Mouse (Mus musculus): ENCODE measurements around the gene Arhgap42. TPM values are rescaled to one million over a fixed set of nuclear protein-coding genes. Genes with fewer than 3 reads are reported as not detected.
A peak's percentile ranks its signal among the peaks of the same experiment; 100 is the strongest.

The Arhgap42 gene
- polyA plus RNA-seq, 1 experiment from 2014 or later: 48.5 TPM

DNA sequence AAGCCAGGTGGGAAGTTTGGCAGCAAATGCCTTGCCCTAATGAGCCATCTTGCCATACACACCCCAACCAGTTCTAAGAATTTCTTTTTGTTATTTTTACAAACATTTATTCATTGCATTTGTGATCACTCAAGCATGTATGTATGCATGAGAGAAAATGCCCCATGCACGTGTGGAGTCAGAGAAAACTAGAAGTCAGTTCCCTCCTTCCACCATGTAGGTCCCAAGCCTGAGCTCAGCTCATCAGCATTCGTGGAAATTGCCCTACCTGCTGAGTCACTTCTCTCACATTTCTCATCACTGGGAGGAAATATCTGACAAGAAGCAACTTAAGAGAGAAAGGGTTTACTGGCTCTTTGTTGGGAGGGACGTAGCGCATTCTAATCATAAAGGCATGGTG lies 31.6 kb downstream of the Arhgap42 start:
- Histone ChIP-seq H3K27ac (no peak overlapping the region), H3K9me3 (no peaks in the 10 kb centered on the region), H3K4me2 (no peak overlapping the region), H3K9ac (no peak overlapping the region), H3K4me1 (no peaks in the 10 kb centered on the region), H3K36me3 (no peaks in the 10 kb centered on the region), H3K27me3 (no peaks in the 10 kb centered on the region), H3K4me3 (no peak overlapping the region)
- no peak for ATAC-seq (ENCODE audit: borderline replicate concordance, extremely low read depth, low FRiP score, low TSS enrichment)
- WGBS: 72% methylated on average over 4 of the region's 4 CpGs

DNA sequence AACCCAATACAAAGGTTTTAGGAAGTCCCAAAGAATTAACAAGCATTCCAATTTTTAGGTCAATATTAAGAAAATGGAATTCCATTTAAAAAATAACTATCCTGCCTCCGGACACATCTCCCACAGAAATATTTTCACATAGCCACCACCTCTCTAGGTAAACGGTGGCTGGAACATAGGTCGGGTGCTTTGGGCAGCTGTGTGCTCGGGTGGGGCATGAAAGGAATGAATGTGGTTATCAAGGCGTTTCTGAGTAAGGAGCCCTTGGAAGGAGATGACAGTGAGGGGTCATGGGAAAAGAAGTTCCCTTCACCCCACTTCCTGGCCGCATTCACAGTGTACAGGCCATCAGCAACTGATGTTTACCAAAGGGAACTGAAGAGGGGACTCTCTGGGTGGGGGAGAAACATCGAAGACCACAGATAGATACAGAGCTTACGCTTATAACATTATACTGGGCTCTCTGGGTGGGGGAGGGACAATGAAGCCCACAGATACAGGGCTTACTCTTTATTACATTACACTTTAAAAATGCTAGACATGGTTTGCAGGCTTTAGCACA lies 38.0 kb downstream of the Arhgap42 start:
- H3K36me3 ChIP-seq: no peaks in the 10 kb centered on the region
- no peaks in the 10 kb centered on the region for H3K9me3 ChIP-seq
- no peak overlapping the region for H3K9ac ChIP-seq
- H3K4me3 ChIP-seq: no peak overlapping the region
- WGBS: 25% methylated on average over 8 of the region's 8 CpGs
- H3K27ac ChIP-seq: no peak overlapping the region
- no peak for ATAC-seq (ENCODE audit: borderline replicate concordance, extremely low read depth, low FRiP score, low TSS enrichment)
- H3K4me1 ChIP-seq: peaks cover 12% of the 10 kb centered on the region
- H3K27me3 ChIP-seq: no peaks in the 10 kb centered on the region
- no peak overlapping the region for H3K4me2 ChIP-seq

DNA sequence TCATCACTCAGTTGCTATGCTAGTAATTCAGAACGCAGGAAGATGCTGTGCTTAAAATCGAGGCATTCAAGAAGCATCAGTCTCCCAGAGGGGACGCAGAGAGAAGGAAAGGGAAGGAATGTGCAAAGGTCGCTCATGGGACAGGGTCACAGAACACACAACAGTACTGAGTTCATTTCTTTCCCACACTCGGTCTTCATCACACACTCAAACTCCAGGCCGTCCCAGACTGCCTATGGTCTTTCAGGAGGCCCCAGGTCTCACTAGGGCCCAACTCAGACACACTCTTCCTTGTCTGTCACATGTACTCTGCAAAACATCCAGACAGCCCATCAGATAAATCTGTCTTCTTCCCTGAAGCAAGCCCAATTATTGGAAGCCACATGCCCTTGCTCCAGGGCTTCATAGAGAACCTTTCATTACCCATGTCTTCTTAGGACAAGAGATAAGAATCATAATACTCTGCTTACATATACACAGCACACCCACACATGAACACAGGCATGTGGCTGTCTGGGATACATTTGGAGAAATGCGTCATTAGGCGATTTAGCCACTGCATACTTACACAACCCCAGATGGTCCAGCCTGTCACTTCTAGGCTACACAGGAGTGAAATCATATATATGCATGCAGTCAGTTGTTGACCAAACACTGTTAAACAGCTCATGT lies 39.6 kb downstream of the Arhgap42 start:
- no peak overlapping the region for H3K9ac ChIP-seq
- WGBS: 36% methylated on average over 8 of the region's 8 CpGs
- peak; percentile 46; the same call in 1 of the 2 replicates for ATAC-seq (ENCODE audit: borderline replicate concordance, extremely low read depth, low FRiP score, low TSS enrichment)
- H3K27ac ChIP-seq: peak overlapping the region; percentile 16; the same call in 1 of the 2 replicates
- no peak overlapping the region for H3K4me3 ChIP-seq
- H3K9me3 ChIP-seq: no peaks in the 10 kb centered on the region
- H3K4me1 ChIP-seq: peaks cover 12% of the 10 kb centered on the region
- H3K27me3 ChIP-seq: no peaks in the 10 kb centered on the region
- no peaks in the 10 kb centered on the region for H3K36me3 ChIP-seq
- H3K4me2 ChIP-seq: no peak overlapping the region

DNA sequence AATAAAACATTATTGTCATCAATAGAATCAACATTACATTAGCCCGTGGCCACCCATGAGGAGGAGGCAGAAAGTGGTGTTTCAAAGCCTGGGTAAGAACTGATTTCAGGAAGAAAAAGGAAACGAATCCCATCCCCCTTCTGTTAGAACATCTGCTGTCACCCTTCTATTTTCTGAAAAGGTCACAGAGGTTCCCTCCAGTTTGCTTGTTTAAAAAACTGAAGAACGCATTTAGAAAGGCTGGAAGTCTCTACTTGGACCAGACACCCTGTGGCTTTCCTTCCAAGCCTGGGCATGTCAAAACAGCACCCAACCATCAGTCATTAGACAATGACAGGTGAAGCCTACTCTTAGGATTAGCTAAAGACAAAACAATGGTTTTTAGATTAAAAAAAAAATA lies 40.3 kb downstream of the Arhgap42 start:
- Histone ChIP-seq H3K9ac (no peak overlapping the region), H3K36me3 (no peaks in the 10 kb centered on the region), H3K27ac (no peak overlapping the region), H3K4me3 (no peak overlapping the region), H3K4me2 (no peak overlapping the region), H3K27me3 (no peaks in the 10 kb centered on the region), H3K9me3 (no peaks in the 10 kb centered on the region), H3K4me1 (peaks cover 12% of the 10 kb centered on the region)
- ATAC-seq (ENCODE audit: borderline replicate concordance, extremely low read depth, low FRiP score, low TSS enrichment): no peak
- 16% methylated on average over 3 of the region's 3 CpGs for WGBS

DNA sequence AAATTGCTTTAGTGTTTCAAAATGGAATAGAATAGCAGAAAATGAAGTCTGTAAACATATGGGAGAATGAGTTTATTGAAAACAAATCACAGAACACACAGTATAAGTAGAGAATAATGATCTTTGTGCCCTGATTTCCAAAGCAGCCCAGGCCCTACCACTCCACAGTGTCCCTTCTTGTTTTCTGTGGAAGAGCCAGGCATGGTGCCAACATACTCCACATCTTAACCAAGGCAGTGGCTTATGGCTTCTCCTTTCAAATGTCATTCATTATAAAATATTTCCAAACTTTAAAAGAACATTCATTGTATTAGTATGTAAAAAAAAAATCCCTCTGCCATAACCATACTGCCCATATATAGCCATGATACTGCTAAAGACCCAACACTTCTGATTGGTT lies 42.9 kb downstream of the Arhgap42 start:
- Histone ChIP-seq H3K4me1 (peaks cover 10% of the 10 kb centered on the region), H3K36me3 (no peaks in the 10 kb centered on the region), H3K27me3 (no peaks in the 10 kb centered on the region), H3K4me2 (no peak overlapping the region), H3K27ac (no peak overlapping the region), H3K9ac (no peak overlapping the region), H3K9me3 (no peaks in the 10 kb centered on the region), H3K4me3 (no peak overlapping the region)
- no peak for ATAC-seq (ENCODE audit: borderline replicate concordance, extremely low read depth, low FRiP score, low TSS enrichment)

DNA sequence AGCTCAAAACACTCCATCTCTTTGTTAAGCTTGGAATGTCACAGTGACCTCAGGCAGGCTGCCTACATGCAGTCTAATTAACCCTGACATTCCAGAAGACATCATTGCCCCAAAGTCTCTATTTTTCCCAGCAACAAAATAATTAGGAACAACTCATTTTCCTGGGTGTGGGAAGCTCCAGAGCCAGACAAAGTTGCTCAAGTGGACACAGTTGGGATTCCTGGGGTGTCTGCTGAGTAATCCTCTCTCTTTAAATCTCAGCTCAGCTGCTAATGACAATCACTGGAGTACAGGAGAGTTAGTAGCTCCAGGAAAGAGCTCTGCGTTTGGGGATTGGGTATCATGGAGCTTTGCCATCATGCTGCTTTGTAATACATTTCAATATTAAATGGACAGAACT lies 44.4 kb downstream of the Arhgap42 start:
- H3K27me3 ChIP-seq: no peaks in the 10 kb centered on the region
- H3K4me2 ChIP-seq: no peak overlapping the region
- no peak for ATAC-seq (ENCODE audit: borderline replicate concordance, extremely low read depth, low FRiP score, low TSS enrichment)
- no peaks in the 10 kb centered on the region for H3K9me3 ChIP-seq
- no peak overlapping the region for H3K9ac ChIP-seq
- 77% methylated on average over 1 of the region's 1 CpGs for WGBS
- no peak overlapping the region for H3K4me3 ChIP-seq
- no peaks in the 10 kb centered on the region for H3K36me3 ChIP-seq
- H3K27ac ChIP-seq: no peak overlapping the region
- 0 out of 2 replicates have a peak, but pooled peaks cover 4% of the 10 kb centered on the region for H3K4me1 ChIP-seq

DNA sequence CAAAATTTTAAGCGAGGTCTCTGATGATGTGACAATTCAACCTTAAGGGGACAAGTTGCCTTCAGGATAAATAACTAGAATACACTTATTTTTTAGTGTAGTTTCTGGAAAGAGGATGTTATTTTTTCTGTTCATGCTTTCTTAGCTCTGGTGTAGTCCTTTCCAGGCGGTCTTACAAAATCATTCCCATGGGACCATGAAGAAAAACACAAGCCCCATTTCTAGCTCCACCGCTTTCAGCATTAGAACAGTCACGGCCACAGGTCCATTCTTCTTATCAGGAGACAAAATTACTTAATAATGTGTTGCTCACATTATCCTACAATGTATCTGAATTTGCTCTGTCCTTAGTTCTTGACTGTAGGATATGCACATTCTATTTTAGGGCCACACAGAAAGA lies 46.2 kb downstream of the Arhgap42 start:
- Histone ChIP-seq H3K27me3 (no peaks in the 10 kb centered on the region), H3K36me3 (no peaks in the 10 kb centered on the region), H3K4me1 (no peaks in the 10 kb centered on the region), H3K4me2 (no peak overlapping the region), H3K27ac (no peak overlapping the region), H3K9ac (no peak overlapping the region), H3K4me3 (no peak overlapping the region), H3K9me3 (no peaks in the 10 kb centered on the region)
- WGBS: 78% methylated on average over 4 of the region's 4 CpGs
- ATAC-seq (ENCODE audit: borderline replicate concordance, extremely low read depth, low FRiP score, low TSS enrichment): no peak

DNA sequence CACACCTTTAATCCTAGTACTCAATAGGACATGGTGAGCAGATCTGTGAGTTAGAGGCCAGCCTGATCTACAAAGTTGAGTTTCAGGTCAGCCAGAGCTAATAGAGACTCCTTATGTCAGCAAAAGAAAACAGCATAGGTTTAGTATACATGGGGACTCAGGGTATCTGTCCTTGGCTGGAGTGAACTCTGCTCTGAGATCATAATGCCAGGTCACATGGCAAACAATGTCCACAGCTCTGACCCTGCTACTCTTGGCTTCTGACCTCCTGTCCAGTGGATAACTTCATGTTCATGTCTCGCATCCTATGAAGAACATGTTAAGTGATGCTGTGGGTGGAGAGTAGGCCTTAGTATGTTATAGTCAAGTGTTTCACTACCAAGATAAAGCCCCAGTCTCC lies 48.1 kb downstream of the Arhgap42 start:
- no peaks in the 10 kb centered on the region for H3K4me1 ChIP-seq
- no peaks in the 10 kb centered on the region for H3K9me3 ChIP-seq
- no peak overlapping the region for H3K9ac ChIP-seq
- no peak overlapping the region for H3K4me3 ChIP-seq
- no peak overlapping the region for H3K27ac ChIP-seq
- no peak for ATAC-seq (ENCODE audit: borderline replicate concordance, extremely low read depth, low FRiP score, low TSS enrichment)
- H3K4me2 ChIP-seq: no peak overlapping the region
- WGBS: 82% methylated on average over 1 of the region's 1 CpGs
- no peaks in the 10 kb centered on the region for H3K36me3 ChIP-seq
- no peaks in the 10 kb centered on the region for H3K27me3 ChIP-seq

DNA sequence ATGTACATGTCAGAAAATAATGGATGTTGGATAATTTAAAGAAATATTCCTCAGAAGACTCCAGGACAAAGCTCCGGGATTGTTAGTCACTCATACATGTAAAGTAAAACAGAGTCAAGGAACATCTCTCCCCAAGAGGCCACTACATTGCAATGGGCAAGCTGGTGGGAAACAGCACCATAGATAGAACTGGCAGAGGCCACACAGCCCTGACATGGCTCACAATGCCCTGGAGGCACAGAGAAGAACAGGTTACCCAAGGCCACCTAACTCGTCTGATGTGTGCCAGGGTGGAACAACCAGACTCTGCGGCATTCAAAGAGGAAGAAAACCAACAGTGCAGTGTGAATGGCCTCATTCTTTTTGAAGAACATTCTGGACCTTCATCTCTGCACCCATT lies 50.7 kb downstream of the Arhgap42 start:
- H3K36me3 ChIP-seq: no peaks in the 10 kb centered on the region
- H3K9me3 ChIP-seq: no peaks in the 10 kb centered on the region
- H3K4me1 ChIP-seq: no peaks in the 10 kb centered on the region
- H3K27ac ChIP-seq: no peak overlapping the region
- 75% methylated on average over 3 of the region's 3 CpGs for WGBS
- H3K27me3 ChIP-seq: no peaks in the 10 kb centered on the region
- ATAC-seq (ENCODE audit: borderline replicate concordance, extremely low read depth, low FRiP score, low TSS enrichment): no peak
- H3K4me2 ChIP-seq: no peak overlapping the region
- H3K9ac ChIP-seq: no peak overlapping the region
- H3K4me3 ChIP-seq: no peak overlapping the region

DNA sequence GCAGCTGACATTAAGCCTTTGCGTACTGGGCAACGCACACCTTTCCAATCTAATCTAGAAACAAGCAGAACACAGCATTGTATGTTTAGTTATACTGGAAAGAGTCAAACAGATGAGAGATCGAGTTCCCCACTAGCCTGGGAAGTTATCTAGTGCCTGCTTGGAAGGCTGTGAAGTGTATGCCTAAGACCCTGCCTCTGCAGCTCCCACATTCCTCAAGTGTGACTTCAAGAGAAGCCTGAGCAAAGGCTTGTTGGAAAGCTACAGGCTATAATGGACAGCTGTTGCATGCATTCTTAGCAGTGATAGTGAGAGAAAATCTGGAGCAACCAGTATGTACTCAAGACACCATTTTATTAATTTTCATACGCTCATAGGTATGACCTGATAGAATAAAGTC lies 61.2 kb downstream of the Arhgap42 start:
- Histone ChIP-seq H3K27me3 (no peaks in the 10 kb centered on the region), H3K9ac (no peak overlapping the region), H3K36me3 (no peaks in the 10 kb centered on the region), H3K4me2 (no peak overlapping the region), H3K4me3 (no peak overlapping the region), H3K27ac (no peak overlapping the region), H3K9me3 (no peaks in the 10 kb centered on the region), H3K4me1 (0 out of 2 replicates have a peak, but pooled peaks cover 9% of the 10 kb centered on the region)
- peak; percentile 31; the same call in 1 of the 2 replicates for ATAC-seq (ENCODE audit: borderline replicate concordance, extremely low read depth, low FRiP score, low TSS enrichment)
- 54% methylated on average over 4 of the region's 4 CpGs for WGBS

DNA sequence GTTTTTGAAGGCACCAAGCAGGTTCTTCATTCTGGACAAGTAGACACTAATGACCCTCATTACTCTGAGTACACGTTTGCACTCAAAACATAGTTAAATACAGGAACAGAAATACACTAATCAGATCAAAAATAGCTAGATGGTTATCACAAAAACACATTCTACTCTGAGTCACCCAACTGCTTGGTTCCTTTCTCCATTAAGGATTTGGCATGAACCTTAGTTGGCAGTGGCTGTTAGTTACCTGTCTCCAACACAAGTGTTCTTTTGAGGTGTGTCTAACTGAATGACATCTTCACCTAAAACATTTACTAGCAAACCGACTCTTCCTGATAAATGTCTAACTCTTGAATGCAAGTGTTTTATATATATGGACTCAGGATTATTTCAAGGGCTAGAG lies 64.0 kb downstream of the Arhgap42 start:
- Histone ChIP-seq H3K27me3 (no peaks in the 10 kb centered on the region), H3K27ac (no peak overlapping the region), H3K9me3 (no peaks in the 10 kb centered on the region), H3K4me1 (peaks cover 16% of the 10 kb centered on the region), H3K9ac (no peak overlapping the region), H3K4me2 (no peak overlapping the region), H3K36me3 (no peaks in the 10 kb centered on the region), H3K4me3 (no peak overlapping the region)
- ATAC-seq (ENCODE audit: borderline replicate concordance, extremely low read depth, low FRiP score, low TSS enrichment): no peak
- WGBS: 63% methylated on average over 2 of the region's 2 CpGs

DNA sequence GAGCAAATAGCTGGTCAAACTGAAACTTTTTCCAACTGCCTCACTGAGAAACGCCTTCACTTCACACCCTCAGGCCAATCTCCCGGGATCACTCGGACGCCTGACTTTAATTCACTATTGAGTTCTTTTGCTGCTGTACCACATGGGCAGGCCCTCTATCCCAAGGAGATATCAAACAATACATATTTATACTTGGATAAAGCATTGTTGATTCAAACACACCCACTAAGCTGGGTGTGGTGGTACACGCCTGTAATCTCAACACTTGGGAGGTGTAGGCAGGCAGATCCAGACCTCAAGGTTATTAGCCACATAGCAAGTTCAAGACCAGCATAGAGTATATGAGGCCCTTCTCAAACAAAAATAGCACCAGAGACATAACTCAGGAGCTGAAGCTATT lies 64.7 kb downstream of the Arhgap42 start:
- H3K9me3 ChIP-seq: no peaks in the 10 kb centered on the region
- no peak overlapping the region for H3K4me2 ChIP-seq
- H3K9ac ChIP-seq: no peak overlapping the region
- H3K36me3 ChIP-seq: no peaks in the 10 kb centered on the region
- H3K27ac ChIP-seq: no peak overlapping the region
- no peaks in the 10 kb centered on the region for H3K27me3 ChIP-seq
- H3K4me3 ChIP-seq: no peak overlapping the region
- no peak for ATAC-seq (ENCODE audit: borderline replicate concordance, extremely low read depth, low FRiP score, low TSS enrichment)
- 85% methylated on average over 5 of the region's 5 CpGs for WGBS
- peaks cover 16% of the 10 kb centered on the region for H3K4me1 ChIP-seq
